Mouse (Mus musculus): ENCODE data around the gene Ush2a.

The Ush2a gene

GRCm38 (mm10) chr1:188261903-188262682, at the start of gene Ush2a:
Gene Ush2a (plus strand): TSS chr1:188262023.
- no peak for DNase-seq

- DNase-seq = no peak
Observed at GRCm38 (mm10) chr1:188214885-188215611, 46.8 kb upstream of the Ush2a start.

- no peak for DNase-seq
Observed at GRCm38 (mm10) chr1:188221226-188221792, 40.5 kb upstream of the Ush2a start.

- DNase-seq = no peak
Observed at GRCm38 (mm10) chr1:188233036-188233724, 28.6 kb upstream of the Ush2a start.

- DNase-seq = no peak
Observed at GRCm38 (mm10) chr1:188238636-188239035, 23.2 kb upstream of the Ush2a start.

GRCm38 (mm10) chr1:188241766-188242165, 20.1 kb upstream of the Ush2a start:
- no peak for DNase-seq

GRCm38 (mm10) chr1:188257500-188257899, 4.3 kb upstream of the Ush2a start:
- no peak for DNase-seq

GRCm38 (mm10) chr1:188260259-188261107, 1.3 kb upstream of the Ush2a start:
- no peak for DNase-seq

GRCm38 (mm10) chr1:188267127-188267722, 5.4 kb downstream of the Ush2a start:
- no peak for DNase-seq

- DNase-seq = no peak
Observed at GRCm38 (mm10) chr1:188269071-188269470, 7.2 kb downstream of the Ush2a start.

GRCm38 (mm10) chr1:188313303-188313702, 51.5 kb downstream of the Ush2a start:
- DNase-seq = no peak

- no peak for DNase-seq
Observed at GRCm38 (mm10) chr1:188316574-188316973, 54.8 kb downstream of the Ush2a start.

- no peak for DNase-seq
Observed at GRCm38 (mm10) chr1:188320204-188320603, 58.4 kb downstream of the Ush2a start.

GRCm38 (mm10) chr1:188321534-188321933, 59.7 kb downstream of the Ush2a start:
- no peak for DNase-seq

GRCm38 (mm10) chr1:188330406-188330805, 68.6 kb downstream of the Ush2a start:
- no peak for DNase-seq

- no peak for DNase-seq
Observed at GRCm38 (mm10) chr1:188333936-188334335, 72.1 kb downstream of the Ush2a start.

- no peak for DNase-seq
Observed at GRCm38 (mm10) chr1:188347762-188348161, 85.9 kb downstream of the Ush2a start.

- no peak for DNase-seq
Observed at GRCm38 (mm10) chr1:188354726-188355125, 92.9 kb downstream of the Ush2a start.

- no peak for DNase-seq
Observed at GRCm38 (mm10) chr1:188363548-188363947, 101.7 kb downstream of the Ush2a start.

- DNase-seq = no peak
Observed at GRCm38 (mm10) chr1:188385180-188385579, 123.4 kb downstream of the Ush2a start.

- DNase-seq = no peak
Observed at GRCm38 (mm10) chr1:188385733-188386261, 124.0 kb downstream of the Ush2a start.

GRCm38 (mm10) chr1:188387321-188387720, 125.5 kb downstream of the Ush2a start:
- no peak for DNase-seq

Data from lung, postnatal 4 days (tissue).